Mouse (Mus musculus) layer of hippocampus, postnatal 10 days (tissue): ENCODE data around the gene Syne4. TPM values are rescaled to one million over a fixed set of nuclear protein-coding genes. Genes with fewer than 3 reads are reported as not detected.

Source experiments
- DNase-seq, 2 experiments: peaks; one replicate each; pipeline ENCODE4 v3.0.0; 2021; ENCODE audit warnings: low spot score in 2 of 2
- long read RNA-seq: library from polyadenylated mRNA; stranded (forward); transcript quantifications from one replicate; pipeline ENCODE4 v2.0.0, GENCODE M21; 2023
- total RNA-seq, 2 experiments: library from RNA; stranded (reverse); gene quantifications; 2 replicates each; pipeline ENCODE4 v1.2.3; 2021

Syne4 gene
- total RNA-seq = 1 to 10 TPM; 3.2 to 6.4 TPM
- long read RNA-seq = 0 reads

GRCm38 (mm10) chr7:30314721-30315155 lies at the start of gene Syne4:
TSS of gene Syne4 (plus strand) at chr7:30314807.
- no peak for DNase-seq

GRCm38 (mm10) chr7:30265041-30265440 lies 49.6 kb upstream of the Syne4 start:
- no peak for DNase-seq

GRCm38 (mm10) chr7:30265531-30265930 lies 49.1 kb upstream of the Syne4 start:
- DNase-seq = no peak

- DNase-seq = no peak
Measured at GRCm38 (mm10) chr7:30265935-30266334, 48.7 kb upstream of the Syne4 start.

GRCm38 (mm10) chr7:30266780-30267179 lies 47.8 kb upstream of the Syne4 start:
- DNase-seq = no peak

- DNase-seq = no peak
Measured at GRCm38 (mm10) chr7:30269641-30270040, 45.0 kb upstream of the Syne4 start.

GRCm38 (mm10) chr7:30274383-30274782 lies 40.2 kb upstream of the Syne4 start:
- DNase-seq = no peak

- DNase-seq = no peak
Measured at GRCm38 (mm10) chr7:30278911-30279310, 35.7 kb upstream of the Syne4 start.

- no peak for DNase-seq
Measured at GRCm38 (mm10) chr7:30279536-30279935, 35.1 kb upstream of the Syne4 start.

GRCm38 (mm10) chr7:30279951-30280669 lies 34.5 kb upstream of the Syne4 start, which contains the start of the genes Thap8 and Wdr62:
TSS of gene Thap8 (plus strand) at chr7:30280094.
TSS of gene Wdr62 (minus strand) at chr7:30280419.
- peak; percentile 89 to 93 for DNase-seq

GRCm38 (mm10) chr7:30280670-30281138 lies 33.9 kb upstream of the Syne4 start:
- peak; percentile 83 to 89 for DNase-seq

GRCm38 (mm10) chr7:30281522-30281921 lies 33.1 kb upstream of the Syne4 start:
- no peak for DNase-seq

GRCm38 (mm10) chr7:30282740-30283139 lies 31.9 kb upstream of the Syne4 start:
- DNase-seq = no peak

- no peak for DNase-seq
Measured at GRCm38 (mm10) chr7:30286701-30287410, 27.8 kb upstream of the Syne4 start.

- no peak for DNase-seq
Measured at GRCm38 (mm10) chr7:30288046-30288445, 26.6 kb upstream of the Syne4 start.

GRCm38 (mm10) chr7:30289071-30289713 lies 25.4 kb upstream of the Syne4 start:
- no peak for DNase-seq

GRCm38 (mm10) chr7:30289714-30290399 lies 24.8 kb upstream of the Syne4 start:
- DNase-seq = peak; percentile 42 to 52

GRCm38 (mm10) chr7:30291215-30292131 lies 23.1 kb upstream of the Syne4 start, which contains the start of gene Clip3:
TSS of gene Clip3 (plus strand) at chr7:30291728.
- DNase-seq = peak; percentile 93 to 94

GRCm38 (mm10) chr7:30293795-30294194 lies 20.8 kb upstream of the Syne4 start:
- DNase-seq = peak; percentile 48 to 52

- no peak for DNase-seq
Measured at GRCm38 (mm10) chr7:30294296-30294695, 20.3 kb upstream of the Syne4 start.
